Comparison of ENCODE assay signal across 9 mouse cellular contexts in genomic region chr4:133196852-133197251, GRCm38 (mm10). TPM values are rescaled to one million over a fixed set of nuclear protein-coding genes. Genes with fewer than 3 reads are reported as not detected.
DNase-seq lines count a peak whose midpoint lies in the region; ATAC-seq lines count a peak whose summit lies in the region.
"Had no signal": no experiment of that assay in that cellular context is flagged by ENCODE, and none has a peak within 500 bp of the region (broad histone marks: within the 10 kb centered on the region; RNA-seq: fewer than 3 reads in every experiment).

No protein-coding gene starts in this region.

- 0 out of 2 replicates have a peak overlapping the region, but pooled peaks have one; percentile 43 for H3K9ac ChIP-seq in heart, embryonic 11.5 days (ENCODE audit: low read depth, low read length)
- no peak overlapping the region for H3K9ac ChIP-seq in embryonic facial prominence, embryonic 12.5 days

- H3K27ac ChIP-seq in heart, embryonic 11.5 days (ENCODE audit: low read depth, low read length) = 0 out of 2 replicates have a peak overlapping the region, but pooled peaks have one; percentile 46
- H3K27ac ChIP-seq in embryonic facial prominence, embryonic 12.5 days = peak overlapping the region; percentile 78

- no peak overlapping the region for H3K4me2 ChIP-seq in heart, embryonic 11.5 days
- no peak overlapping the region for H3K4me2 ChIP-seq in embryonic facial prominence, embryonic 12.5 days (replicated peaks)

- ATAC-seq in heart, embryonic 11.5 days (replicated peaks; ENCODE audit: insufficient number of reproducible peaks, low FRiP score, low TSS enrichment) = no peak
- no peak for ATAC-seq in embryonic facial prominence, embryonic 12.5 days (ENCODE audit: insufficient number of reproducible peaks, insufficient read depth, low FRiP score, low TSS enrichment)
- ATAC-seq in neutrophil, adult 5-6 weeks (ENCODE audit: extremely low read depth, insufficient number of reproducible peaks, low FRiP score, poor library complexity, severe bottlenecking) = peak; percentile 61

- H3K4me1 ChIP-seq in heart, embryonic 11.5 days (ENCODE audit: control insufficient read depth, insufficient read depth, low read length) = peaks cover 53% of the 10 kb centered on the region
- H3K4me1 ChIP-seq in embryonic facial prominence, embryonic 12.5 days = peaks cover 56% of the 10 kb centered on the region

- H3K9me3 ChIP-seq in heart, embryonic 11.5 days (replicated peaks; ENCODE audit: control insufficient read depth, low read length) = no peaks in the 10 kb centered on the region
- H3K9me3 ChIP-seq in embryonic facial prominence, embryonic 12.5 days = no peaks in the 10 kb centered on the region

- WGBS in heart, embryonic 11.5 days (ENCODE audit: insufficient replicate concordance) = 52% methylated on average over 7 of the region's 7 CpGs
- 24% methylated on average over 7 of the region's 7 CpGs for WGBS in embryonic facial prominence, embryonic 12.5 days

- H3K4me3 ChIP-seq in heart, embryonic 11.5 days (ENCODE audit: low read depth, low read length) = no peak overlapping the region
- no peak overlapping the region for H3K4me3 ChIP-seq in embryonic facial prominence, embryonic 12.5 days

- no peak for DNase-seq in heart, adult 9 months (ENCODE audit: low spot score in 2 of 2)
- DNase-seq in kidney, adult 9 months = peak; percentile 51
- no peak for DNase-seq in layer of hippocampus, postnatal 36 days
- DNase-seq in urinary bladder, adult 18-20 months (ENCODE audit: low spot score in 2 of 2) = no peak
- no peak for DNase-seq in cerebellum, postnatal 36 days

- H3K36me3 ChIP-seq in heart, embryonic 11.5 days (ENCODE audit: control insufficient read depth, insufficient read depth, low read length) = peaks cover 21% of the 10 kb centered on the region
- peaks cover 42% of the 10 kb centered on the region for H3K36me3 ChIP-seq in embryonic facial prominence, embryonic 12.5 days

- H3K27me3 ChIP-seq in heart, embryonic 11.5 days (ENCODE audit: control insufficient read depth, insufficient read depth, low read length) = no peaks in the 10 kb centered on the region
- no peaks in the 10 kb centered on the region for H3K27me3 ChIP-seq in embryonic facial prominence, embryonic 12.5 days

RNA-seq across cellular contexts. Expression of gene Cd164l2, which starts 15.1 kb away (rescaled TPM):
- 0.27 and 0.77 TPM in 2 replicates for polyA plus RNA-seq in heart, embryonic 11.5 days (2014; fragmentation: Nextera tagmentation; extraction: Ambion mirVana)
- polyA plus RNA-seq in embryonic facial prominence, embryonic 12.5 days (2016; fragmentation: Nextera tagmentation; extraction: Ambion mirVana) = 2.2 and 3.7 TPM in 2 replicates
- total RNA-seq in neutrophil, adult 5-6 weeks (2017) = 2.9 TPM in 1 of 2 replicates, not detected in the other
- total RNA-seq in layer of hippocampus, postnatal 36 days (2021) = 1 to 10 TPM; 3.7 to 5.8 TPM

RNA-seq across cellular contexts. Expression of gene Gpr3, which starts 15.5 kb away (rescaled TPM):
- 0.37 and 0.61 TPM in 2 replicates for polyA plus RNA-seq in heart, embryonic 11.5 days (2014; fragmentation: Nextera tagmentation; extraction: Ambion mirVana)
- polyA plus RNA-seq in embryonic facial prominence, embryonic 12.5 days (2016; fragmentation: Nextera tagmentation; extraction: Ambion mirVana) = 0.13 TPM in 1 of 2 replicates, not detected in the other
- total RNA-seq in neutrophil, adult 5-6 weeks (2017) = not detected in 2 replicates
- total RNA-seq in layer of hippocampus, postnatal 36 days (2021) = 1 to 10 TPM; 6.8 to 7.3 TPM
- polyA plus RNA-seq: small intestine, adult 2 months had no signal

RNA-seq across cellular contexts. Expression of gene Map3k6, which starts 43.8 kb away (rescaled TPM):
- 1.5 and 1.7 TPM in 2 replicates for polyA plus RNA-seq in heart, embryonic 11.5 days (2014; fragmentation: Nextera tagmentation; extraction: Ambion mirVana)
- 2.6 and 2.7 TPM in 2 replicates for polyA plus RNA-seq in embryonic facial prominence, embryonic 12.5 days (2016; fragmentation: Nextera tagmentation; extraction: Ambion mirVana)
- total RNA-seq in neutrophil, adult 5-6 weeks (2017) = 1.0 and 2.9 TPM in 2 replicates
- 1 to 10 TPM; 3.9 to 5.9 TPM for total RNA-seq in layer of hippocampus, postnatal 36 days (2021)
